Mouse (Mus musculus) embryonic facial prominence, embryonic 12.5 days (tissue): ENCODE measurements at regions not wholly inside any gene's neighbourhood (a gene's known extent, or its start where the extent isn't known, plus 50 kb on each side); places are given as distances from the start of the nearest gene placed in this dataset.
A peak's percentile ranks its signal among the peaks of the same experiment; 100 is the strongest.

Experiments
- ATAC-seq: fragments of 200-750 bp; cut with Nextera tagmentation; 2 replicates; pipeline ENCODE4 v1.8.0; 2017; ENCODE audit not compliant: insufficient number of reproducible peaks, insufficient read depth, low FRiP score, low TSS enrichment
- H3K27ac ChIP-seq: fragments of 300-500 bp; sonication (generic); 2 replicates; pipeline ENCODE4 v1.5.1; 2016; ENCODE audit warnings: mild to moderate bottlenecking
- H3K27me3 ChIP-seq: fragments of 300-500 bp; sonication (generic); 2 replicates; pipeline ENCODE4 v1.6.1; 2016; ENCODE audit warnings: mild to moderate bottlenecking, moderate library complexity
- H3K36me3 ChIP-seq: fragments of 300-500 bp; sonication (generic); 2 replicates; pipeline ENCODE4 v1.6.1; 2016; ENCODE audit warnings: mild to moderate bottlenecking
- H3K4me1 ChIP-seq: fragments of 300-500 bp; sonication (generic); 2 replicates; pipeline ENCODE4 v1.6.1; 2016
- H3K4me2 ChIP-seq: fragments of 300-500 bp; sonication (generic); replicated peaks from 2 replicates; pipeline ENCODE4 v1.6.1; 2016; ENCODE audit warnings: mild to moderate bottlenecking, moderate library complexity
- H3K4me3 ChIP-seq: fragments of 300-500 bp; sonication (generic); 2 replicates; pipeline ENCODE4 v1.5.1; 2016; ENCODE audit warnings: mild to moderate bottlenecking
- H3K9ac ChIP-seq: fragments of 300-500 bp; sonication (generic); 2 replicates; pipeline ENCODE4 v1.6.1; 2016; ENCODE audit warnings: mild to moderate bottlenecking, moderate library complexity
- H3K9me3 ChIP-seq: fragments of 300-500 bp; sonication (generic); 2 replicates; pipeline ENCODE4 v1.6.1; 2016; ENCODE audit warnings: mild to moderate bottlenecking, moderate library complexity
- WGBS: fragments of 180-500 bp; shearing (Covaris S2); methylation state at CpG from one replicate; pipeline ENCODE4 v1.1.7; 2016; 5-methylcytosine and 5-hydroxymethylcytosine counted together

GRCm38 (mm10) chr4:152961677-152962076 is 484.0 kb upstream of the Kcnab2 start:
- 87% methylated on average over 4 of the region's 4 CpGs for WGBS
- H3K4me2 ChIP-seq, result no peak overlapping the region
- no peak overlapping the region for H3K9ac ChIP-seq
- H3K27me3 ChIP-seq, result no peaks in the 10 kb centered on the region
- no peaks in the 10 kb centered on the region for H3K4me1 ChIP-seq
- no peaks in the 10 kb centered on the region for H3K36me3 ChIP-seq
- no peak for ATAC-seq
- no peak overlapping the region for H3K4me3 ChIP-seq
- H3K9me3 ChIP-seq, result no peaks in the 10 kb centered on the region
- H3K27ac ChIP-seq, result no peak overlapping the region

- ATAC-seq, result no peak
Observed at GRCm38 (mm10) chr4:152959627-152960230, 482.1 kb upstream of the Kcnab2 start.

GRCm38 (mm10) chr4:152953237-152953974 is 475.7 kb upstream of the Kcnab2 start:
- ATAC-seq, result no peak
- Histone ChIP-seq H3K36me3 (no peaks in the 10 kb centered on the region), H3K9me3 (no peaks in the 10 kb centered on the region), H3K9ac (no peak overlapping the region), H3K4me3 (no peak overlapping the region), H3K27me3 (no peaks in the 10 kb centered on the region), H3K4me2 (no peak overlapping the region), H3K4me1 (peaks cover 5% of the 10 kb centered on the region; the same call in 1 of the 2 replicates), H3K27ac (no peak overlapping the region)
- 74% methylated on average over 15 of the region's 15 CpGs for WGBS

More at GRCm38 (mm10) chr4:152959627-152960230, 482.1 kb upstream of the Kcnab2 start:
- WGBS, result 74% methylated on average over 12 of the region's 12 CpGs
- H3K36me3 ChIP-seq, result no peaks in the 10 kb centered on the region
- no peaks in the 10 kb centered on the region for H3K9me3 ChIP-seq
- no peak overlapping the region for H3K27ac ChIP-seq
- H3K27me3 ChIP-seq, result no peaks in the 10 kb centered on the region
- no peaks in the 10 kb centered on the region for H3K4me1 ChIP-seq
- H3K9ac ChIP-seq, result no peak overlapping the region
- H3K4me2 ChIP-seq, result no peak overlapping the region
- no peak overlapping the region for H3K4me3 ChIP-seq

GRCm38 (mm10) chr4:152948956-152949355 is 471.3 kb upstream of the Kcnab2 start:
- WGBS, result 76% methylated on average over 7 of the region's 7 CpGs

GRCm38 (mm10) chr4:152941159-152941558 is 463.5 kb upstream of the Kcnab2 start:
- H3K4me1 ChIP-seq, result no peaks in the 10 kb centered on the region
- ATAC-seq, result no peak

More at GRCm38 (mm10) chr4:152948956-152949355, 471.3 kb upstream of the Kcnab2 start:
- no peak overlapping the region for H3K27ac ChIP-seq
- H3K27me3 ChIP-seq, result no peaks in the 10 kb centered on the region
- no peak for ATAC-seq
- no peak overlapping the region for H3K4me2 ChIP-seq
- H3K36me3 ChIP-seq, result no peaks in the 10 kb centered on the region
- H3K4me3 ChIP-seq, result no peak overlapping the region
- no peaks in the 10 kb centered on the region for H3K9me3 ChIP-seq
- peaks cover 5% of the 10 kb centered on the region; the same call in 1 of the 2 replicates for H3K4me1 ChIP-seq
- no peak overlapping the region for H3K9ac ChIP-seq

GRCm38 (mm10) chr4:152936614-152937013 is 458.9 kb upstream of the Kcnab2 start:
- ATAC-seq, result no peak
- WGBS, result 59% methylated on average over 2 of the region's 2 CpGs
- no peak overlapping the region for H3K9ac ChIP-seq
- H3K9me3 ChIP-seq, result no peaks in the 10 kb centered on the region
- H3K4me2 ChIP-seq, result no peak overlapping the region
- no peak overlapping the region for H3K27ac ChIP-seq
- H3K4me3 ChIP-seq, result no peak overlapping the region
- no peaks in the 10 kb centered on the region for H3K4me1 ChIP-seq
- H3K36me3 ChIP-seq, result no peaks in the 10 kb centered on the region
- H3K27me3 ChIP-seq, result no peaks in the 10 kb centered on the region

More at GRCm38 (mm10) chr4:152941159-152941558, 463.5 kb upstream of the Kcnab2 start:
- no peaks in the 10 kb centered on the region for H3K27me3 ChIP-seq
- H3K36me3 ChIP-seq, result no peaks in the 10 kb centered on the region
- no peak overlapping the region for H3K27ac ChIP-seq
- H3K4me2 ChIP-seq, result no peak overlapping the region
- no peaks in the 10 kb centered on the region for H3K9me3 ChIP-seq
- WGBS, result 88% methylated on average over 8 of the region's 8 CpGs
- no peak overlapping the region for H3K9ac ChIP-seq
- H3K4me3 ChIP-seq, result no peak overlapping the region

GRCm38 (mm10) chr4:152935484-152935883 is 457.8 kb upstream of the Kcnab2 start:
- no peaks in the 10 kb centered on the region for H3K9me3 ChIP-seq
- ATAC-seq, result no peak
- H3K27ac ChIP-seq, result no peak overlapping the region
- no peak overlapping the region for H3K9ac ChIP-seq
- no peak overlapping the region for H3K4me3 ChIP-seq
- H3K4me1 ChIP-seq, result no peaks in the 10 kb centered on the region
- no peak overlapping the region for H3K4me2 ChIP-seq
- whole genome bisulfite sequencing, result 84% methylated on average over 3 of the region's 3 CpGs
- H3K36me3 ChIP-seq, result no peaks in the 10 kb centered on the region
- H3K27me3 ChIP-seq, result no peaks in the 10 kb centered on the region

- peaks cover 7% of the 10 kb centered on the region; the same call in 1 of the 2 replicates for H3K4me1 ChIP-seq
- H3K4me2 ChIP-seq, result no peak overlapping the region
- H3K27ac ChIP-seq, result no peak overlapping the region
- H3K36me3 ChIP-seq, result no peaks in the 10 kb centered on the region
- H3K4me3 ChIP-seq, result no peak overlapping the region
- H3K9ac ChIP-seq, result no peak overlapping the region
- no peaks in the 10 kb centered on the region for H3K9me3 ChIP-seq
- no peaks in the 10 kb centered on the region for H3K27me3 ChIP-seq
- no peak for ATAC-seq
- 64% methylated on average over 5 of the region's 5 CpGs for WGBS
Observed at GRCm38 (mm10) chr4:152928422-152928985, 450.8 kb upstream of the Kcnab2 start.

- Histone ChIP-seq H3K9ac (no peak overlapping the region), H3K27me3 (no peaks in the 10 kb centered on the region), H3K9me3 (no peaks in the 10 kb centered on the region), H3K27ac (no peak overlapping the region), H3K4me3 (no peak overlapping the region), H3K4me1 (no peaks in the 10 kb centered on the region), H3K36me3 (no peaks in the 10 kb centered on the region), H3K4me2 (no peak overlapping the region)
- no peak for ATAC-seq
- 78% methylated on average over 3 of the region's 3 CpGs for WGBS
Observed at GRCm38 (mm10) chr4:152920261-152920660, 442.6 kb upstream of the Kcnab2 start.

- no peak overlapping the region for H3K27ac ChIP-seq
Observed at GRCm38 (mm10) chr4:152919851-152920250, 442.2 kb upstream of the Kcnab2 start.

GRCm38 (mm10) chr4:152916576-152916975 is 438.9 kb upstream of the Kcnab2 start:
- Histone ChIP-seq H3K36me3 (no peaks in the 10 kb centered on the region), H3K4me1 (no peaks in the 10 kb centered on the region), H3K4me2 (no peak overlapping the region), H3K4me3 (no peak overlapping the region), H3K27me3 (0 out of 2 replicates have a peak, but pooled peaks cover 5% of the 10 kb centered on the region), H3K27ac (no peak overlapping the region), H3K9me3 (no peaks in the 10 kb centered on the region), H3K9ac (no peak overlapping the region)
- 21% methylated on average over 7 of the region's 7 CpGs for WGBS
- ATAC-seq, result no peak

More at GRCm38 (mm10) chr4:152919851-152920250, 442.2 kb upstream of the Kcnab2 start:
- Histone ChIP-seq H3K9me3 (no peaks in the 10 kb centered on the region), H3K4me1 (no peaks in the 10 kb centered on the region), H3K27me3 (no peaks in the 10 kb centered on the region), H3K9ac (no peak overlapping the region), H3K4me2 (no peak overlapping the region), H3K4me3 (no peak overlapping the region), H3K36me3 (no peaks in the 10 kb centered on the region)
- no peak for ATAC-seq
- whole genome bisulfite sequencing, result 84% methylated on average over 1 of the region's 1 CpGs

- Histone ChIP-seq H3K4me2 (no peak overlapping the region), H3K4me1 (no peaks in the 10 kb centered on the region), H3K4me3 (no peak overlapping the region), H3K27me3 (0 out of 2 replicates have a peak, but pooled peaks cover 5% of the 10 kb centered on the region), H3K27ac (no peak overlapping the region), H3K9ac (no peak overlapping the region), H3K36me3 (no peaks in the 10 kb centered on the region), H3K9me3 (no peaks in the 10 kb centered on the region)
- WGBS, result 39% methylated on average over 10 of the region's 10 CpGs
- peak; percentile 58; the same call in 1 of the 2 replicates for ATAC-seq
Observed at GRCm38 (mm10) chr4:152913497-152913896, 435.8 kb upstream of the Kcnab2 start.
